In the genomic region with DNA sequence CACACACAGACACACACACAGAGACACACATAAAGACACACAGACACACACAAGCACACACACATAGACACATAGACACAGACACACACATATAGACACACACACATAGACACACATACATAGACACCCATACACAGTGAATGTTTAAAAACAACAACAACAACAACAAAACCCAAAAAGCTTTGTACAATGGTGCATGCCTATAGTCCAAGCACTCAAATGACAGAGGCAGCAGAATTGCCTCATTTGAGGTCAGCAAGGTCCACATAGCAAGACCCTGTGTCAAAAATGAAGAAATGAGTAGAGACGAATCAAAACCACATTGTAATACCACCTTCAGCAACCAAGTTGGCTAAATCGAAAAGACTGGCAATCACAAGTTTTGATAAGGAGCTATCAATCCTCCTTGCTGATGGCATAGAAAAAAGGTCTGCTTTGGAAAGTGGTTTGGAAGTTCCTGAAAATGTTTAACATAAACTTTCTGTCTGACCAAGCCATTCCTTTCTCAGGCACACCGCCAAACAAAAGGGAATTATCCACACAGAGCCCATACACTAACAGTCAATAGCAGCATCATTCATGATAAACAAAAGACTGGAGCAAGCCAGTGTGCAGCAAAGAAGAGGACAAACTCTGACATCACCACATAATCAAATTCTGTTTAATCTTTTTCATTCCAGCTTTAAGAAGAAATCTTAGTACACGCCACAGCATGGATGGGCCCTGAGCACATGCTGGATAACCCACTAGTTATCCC, we compare ENCODE assay signal across 12 mouse cellular contexts.
"Had no signal": no experiment of that assay in that cellular context is flagged by ENCODE, and none has a peak within 500 bp of the region (broad histone marks: within the 10 kb centered on the region; RNA-seq: fewer than 3 reads in every experiment).

No protein-coding gene starts in this region.

- H3K4me1 ChIP-seq: intestine, embryonic 15.5 days; kidney, embryonic 15.5 days; limb, embryonic 10.5 days had no signal

- H3K27ac ChIP-seq: intestine, embryonic 15.5 days; kidney, embryonic 15.5 days; left cerebral cortex, adult 2 months; limb, embryonic 10.5 days; liver, embryonic 12.5 days; neural tube, embryonic 12.5 days; stomach, postnatal 0 days had no signal

- DNase-seq: kidney, adult 18-20 months; kidney, postnatal 14 days; lung, postnatal 36 days; thymus, postnatal 4 days had no signal

- ATAC-seq: intestine, embryonic 15.5 days; liver, embryonic 12.5 days had no signal

- H3K4me3 ChIP-seq: intestine, embryonic 15.5 days; kidney, embryonic 15.5 days; left cerebral cortex, adult 2 months; limb, embryonic 10.5 days; liver, embryonic 12.5 days; neural tube, embryonic 12.5 days had no signal

- H3K9ac ChIP-seq: intestine, embryonic 15.5 days; kidney, embryonic 15.5 days; liver, embryonic 12.5 days; neural tube, embryonic 12.5 days had no signal

- H3K4me2 ChIP-seq: intestine, embryonic 15.5 days; kidney, embryonic 15.5 days; liver, embryonic 12.5 days; midbrain, embryonic 11.5 days; neural tube, embryonic 12.5 days had no signal

- H3K9me3 ChIP-seq: intestine, embryonic 15.5 days; kidney, embryonic 15.5 days; limb, embryonic 10.5 days; liver, embryonic 12.5 days; neural tube, embryonic 12.5 days had no signal

- H3K36me3 ChIP-seq: intestine, embryonic 15.5 days; kidney, embryonic 15.5 days; limb, embryonic 10.5 days; liver, embryonic 12.5 days; neural tube, embryonic 12.5 days had no signal

- H3K27me3 ChIP-seq: intestine, embryonic 15.5 days; kidney, embryonic 15.5 days; liver, embryonic 12.5 days; neural tube, embryonic 12.5 days had no signal
